Mouse (Mus musculus) G1E (cell line): Measurements from ENCODE around the gene Klre1.

ENCODE experiments used
- CTCF ChIP-seq: IDR thresholded peaks from 2 replicates; pipeline ENCODE4 v1.5.1; 2012; ENCODE audit warnings: low read depth, low read length, inconsistent platforms, mixed read lengths
- POLR2AphosphoS5 ChIP-seq: IDR thresholded peaks from 2 replicates; pipeline ENCODE4 v1.6.1; 2012; ENCODE audit warnings: low read depth, low read length, inconsistent platforms; ENCODE audit not compliant: insufficient replicate concordance

GRCm38 (mm10) chr6:129547277-129547676, 30.4 kb upstream of the Klre1 start:
- no peak for TF ChIP-seq CTCF
- no peak for TF ChIP-seq POLR2AphosphoS5
